Mouse (Mus musculus) liver, embryonic 11.5 days (tissue): ENCODE results near the gene Ap5b1. TPM values are rescaled to one million over a fixed set of nuclear protein-coding genes. Genes with fewer than 3 reads are reported as not detected.
A peak's percentile ranks its signal among the peaks of the same experiment; 100 is the strongest.

ENCODE experiments used
- ATAC-seq: fragments of 200-750 bp; cut with Nextera tagmentation; replicated peaks from 2 replicates; pipeline ENCODE4 v1.8.0; 2017; ENCODE audit warnings: moderate number of reproducible peaks, mild to moderate bottlenecking, moderate TSS enrichment, moderate library complexity; ENCODE audit not compliant: low FRiP score
- DNase-seq: peaks from one replicate; pipeline ENCODE4 v3.0.0-alpha.2; 2017; ENCODE audit warnings: low spot score
- H3K27ac ChIP-seq: fragments of 300-500 bp; sonication (generic); 2 replicates; pipeline ENCODE4 v1.5.1; 2014; ENCODE audit warnings: mild to moderate bottlenecking, low read depth, low read length, control low read depth
- H3K27me3 ChIP-seq: fragments of 300-500 bp; sonication (generic); replicated peaks from 2 replicates; pipeline ENCODE4 v1.6.1; 2014; ENCODE audit warnings: low read length, mixed read lengths; ENCODE audit not compliant: control insufficient read depth, insufficient read depth
- H3K36me3 ChIP-seq: fragments of 300-500 bp; sonication (generic); 2 replicates; pipeline ENCODE4 v1.6.1; 2014; ENCODE audit warnings: mild to moderate bottlenecking, low read length, moderate library complexity, mixed read lengths; ENCODE audit not compliant: control insufficient read depth, insufficient read depth
- H3K4me1 ChIP-seq: fragments of 300-500 bp; sonication (generic); replicated peaks from 2 replicates; pipeline ENCODE4 v1.6.1; 2014; ENCODE audit warnings: low read length, mixed read lengths; ENCODE audit not compliant: control insufficient read depth, insufficient read depth
- H3K4me2 ChIP-seq: fragments of 300-500 bp; sonication (generic); 2 replicates; pipeline ENCODE4 v1.6.1; 2014; ENCODE audit warnings: mild to moderate bottlenecking, control low read depth, moderate library complexity
- H3K4me3 ChIP-seq: fragments of 300-500 bp; sonication (generic); 2 replicates; pipeline ENCODE4 v1.5.1; 2014; ENCODE audit warnings: low read depth, low read length, control low read depth
- H3K9ac ChIP-seq: fragments of 300-500 bp; sonication (generic); 2 replicates; pipeline ENCODE4 v1.6.1; 2014; ENCODE audit warnings: low read depth, low read length, control low read depth
- H3K9me3 ChIP-seq: fragments of 300-500 bp; sonication (generic); 2 replicates; pipeline ENCODE4 v1.6.1; 2016; ENCODE audit warnings: low read length, inconsistent platforms, mixed read lengths; ENCODE audit not compliant: control insufficient read depth
- WGBS: fragments of 180-500 bp; shearing (Covaris S2); extraction: QIAGEN DNeasy Blood & Tissue Kit; methylation state at CpG from one replicate; pipeline ENCODE4 v1.1.7; 2014; 5-methylcytosine and 5-hydroxymethylcytosine counted together
- polyA plus RNA-seq: library from polyadenylated mRNA; unstranded; fragments of >200 nt; fragmentation: Nextera tagmentation; extraction: Ambion mirVana; gene quantifications from 2 replicates; pipeline ENCODE4 v1.2.1, GENCODE M21; 2014

Ap5b1 gene
- polyA plus RNA-seq, 1 experiment from 2014 or later, result 3.6 TPM

GRCm38 (mm10) chr19:5591888-5592287, 24.1 kb downstream of the Ap5b1 start:
- Histone ChIP-seq H3K27me3 (no peaks in the 10 kb centered on the region), H3K4me2 (no peak overlapping the region), H3K27ac (no peak overlapping the region), H3K9me3 (no peaks in the 10 kb centered on the region), H3K4me1 (no peaks in the 10 kb centered on the region), H3K36me3 (no peaks in the 10 kb centered on the region), H3K4me3 (no peak overlapping the region), H3K9ac (no peak overlapping the region)
- WGBS, result 77% methylated on average over 6 of the region's 6 CpGs
- no peak for DNase-seq
- no peak for ATAC-seq

GRCm38 (mm10) chr19:5599224-5599623, 31.4 kb downstream of the Ap5b1 start:
- Histone ChIP-seq H3K27ac (no peak overlapping the region), H3K27me3 (no peaks in the 10 kb centered on the region), H3K9ac (no peak overlapping the region), H3K4me1 (peaks cover 16% of the 10 kb centered on the region), H3K4me3 (no peak overlapping the region), H3K4me2 (no peak overlapping the region), H3K9me3 (no peaks in the 10 kb centered on the region), H3K36me3 (peaks cover 14% of the 10 kb centered on the region)
- 68% methylated on average over 4 of the region's 4 CpGs for WGBS
- no peak for ATAC-seq
- DNase-seq, result no peak

- Histone ChIP-seq H3K9ac (peak within 1 kb of the TSS; percentile 99), H3K4me3 (peak within 1 kb of the TSS; percentile 98), H3K36me3 (peaks cover 39% of the 10 kb centered on the region), H3K4me1 (peaks cover 16% of the 10 kb centered on the region), H3K4me2 (peak within 1 kb of the TSS; percentile 98), H3K27ac (peak within 1 kb of the TSS; percentile 92), H3K27me3 (no peaks in the 10 kb centered on the region), H3K9me3 (no peaks in the 10 kb centered on the region)
- DNase-seq (peak; percentile 78), ATAC-seq (peak; percentile 88)
- WGBS, result under 1% methylated on average over 64 of the region's 64 CpGs
Measured at GRCm38 (mm10) chr19:5601752-5602541, 34.1 kb downstream of the Ap5b1 start, which contains the start of gene Rnaseh2c. Gene Rnaseh2c (plus strand): TSS chr19:5601873.

DNA sequence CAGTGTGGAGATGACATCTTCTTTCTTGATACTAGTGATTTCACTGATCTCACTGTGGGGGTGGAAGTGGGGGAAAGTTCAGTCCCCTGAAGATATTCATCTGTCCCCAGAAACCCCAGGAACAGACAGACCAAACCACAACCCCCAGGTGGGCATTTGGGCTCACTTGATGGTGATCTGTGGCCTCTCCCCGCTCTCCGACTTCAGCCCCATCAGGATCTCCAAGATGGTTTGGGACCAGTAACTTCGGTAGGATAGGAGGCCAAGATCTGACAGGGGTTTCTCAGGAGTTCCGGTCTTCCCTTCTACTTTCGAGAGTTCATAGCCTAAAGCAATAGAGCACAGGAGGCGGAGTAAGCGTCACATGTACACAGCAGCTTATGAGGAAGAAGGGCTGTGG, 35.8 kb downstream of the Ap5b1 start:
- peaks cover 47% of the 10 kb centered on the region for H3K36me3 ChIP-seq
- peak overlapping the region; percentile 98; the same call in 1 of the 2 replicates for H3K4me2 ChIP-seq
- peaks cover 18% of the 10 kb centered on the region for H3K4me1 ChIP-seq
- ATAC-seq (no peak), DNase-seq (no peak)
- no peaks in the 10 kb centered on the region for H3K27me3 ChIP-seq
- 86% methylated on average over 7 of the region's 7 CpGs for WGBS
- H3K27ac ChIP-seq, result no peak overlapping the region
- no peaks in the 10 kb centered on the region for H3K9me3 ChIP-seq
- no peak overlapping the region for H3K9ac ChIP-seq
- no peak overlapping the region for H3K4me3 ChIP-seq

- peaks cover 25% of the 10 kb centered on the region for H3K4me1 ChIP-seq
- H3K4me2 ChIP-seq, result no peak overlapping the region; the same call in 1 of the 2 replicates
- DNase-seq (no peak), ATAC-seq (no peak)
- 92% methylated on average over 7 of the region's 7 CpGs for WGBS
- no peaks in the 10 kb centered on the region for H3K27me3 ChIP-seq
- H3K36me3 ChIP-seq, result peaks cover 47% of the 10 kb centered on the region
- no peak overlapping the region for H3K27ac ChIP-seq
- H3K9ac ChIP-seq, result no peak overlapping the region
- no peaks in the 10 kb centered on the region for H3K9me3 ChIP-seq
- no peak overlapping the region for H3K4me3 ChIP-seq
Measured at GRCm38 (mm10) chr19:5605126-5605525, 37.3 kb downstream of the Ap5b1 start.

DNA sequence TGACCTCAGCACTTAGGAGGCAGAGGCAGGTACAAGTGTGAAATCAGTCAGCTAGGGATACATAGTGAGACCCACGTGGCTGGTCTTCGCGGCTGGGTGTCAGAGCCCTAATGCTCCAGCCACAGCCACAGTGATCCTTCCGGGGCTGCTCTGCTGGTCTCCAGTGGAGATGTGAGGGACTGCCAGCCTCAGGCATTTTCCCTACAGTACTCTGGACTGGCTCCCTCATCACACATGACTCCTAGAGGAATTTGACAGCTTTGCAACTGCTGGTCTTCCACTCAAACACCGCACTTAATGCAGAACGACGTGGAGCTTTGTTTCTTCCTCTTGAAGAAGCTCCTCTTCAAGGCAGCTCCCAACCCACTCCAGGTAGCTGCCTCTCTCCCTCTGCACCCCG, 38.4 kb downstream of the Ap5b1 start:
- no peak overlapping the region for H3K4me3 ChIP-seq
- peaks cover 34% of the 10 kb centered on the region for H3K4me1 ChIP-seq
- ATAC-seq (no peak), DNase-seq (no peak)
- no peaks in the 10 kb centered on the region for H3K9me3 ChIP-seq
- H3K27me3 ChIP-seq, result no peaks in the 10 kb centered on the region
- no peak overlapping the region for H3K27ac ChIP-seq
- 87% methylated on average over 8 of the region's 8 CpGs for WGBS
- no peak overlapping the region for H3K9ac ChIP-seq
- peaks cover 47% of the 10 kb centered on the region for H3K36me3 ChIP-seq
- no peak overlapping the region for H3K4me2 ChIP-seq

- ATAC-seq (no peak), DNase-seq (no peak)
- no peaks in the 10 kb centered on the region for H3K27me3 ChIP-seq
- no peak overlapping the region; the same call in 1 of the 2 replicates for H3K4me3 ChIP-seq
- peaks cover 40% of the 10 kb centered on the region for H3K4me1 ChIP-seq
- no peak overlapping the region for H3K27ac ChIP-seq
- H3K4me2 ChIP-seq, result no peak overlapping the region
- no peak overlapping the region for H3K9ac ChIP-seq
- no peaks in the 10 kb centered on the region for H3K9me3 ChIP-seq
- H3K36me3 ChIP-seq, result peaks cover 47% of the 10 kb centered on the region
- 94% methylated on average over 26 of the region's 26 CpGs for WGBS
Measured at GRCm38 (mm10) chr19:5607705-5608410, 40.0 kb downstream of the Ap5b1 start.

DNA sequence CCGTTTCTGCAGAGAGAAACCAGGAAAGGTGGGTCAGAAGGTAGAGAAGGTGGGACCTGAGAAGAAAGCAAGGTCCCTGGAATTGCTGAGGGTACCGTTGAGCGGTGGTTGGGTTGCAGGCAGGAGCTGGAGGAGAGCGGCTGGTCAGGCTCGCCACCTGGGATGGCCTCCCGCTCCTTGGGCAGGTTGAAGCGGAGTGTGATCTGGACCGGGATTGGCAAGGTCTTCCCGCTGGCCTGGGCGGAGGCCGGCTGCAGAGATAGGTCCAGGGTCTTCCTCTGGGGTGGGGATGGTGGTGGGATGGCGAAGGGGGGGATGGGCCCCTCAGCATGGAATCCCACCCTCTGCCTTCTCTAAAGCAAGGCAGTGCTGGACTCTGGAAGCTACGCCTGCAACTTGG, 40.9 kb downstream of the Ap5b1 start:
- Histone ChIP-seq H3K27me3 (no peaks in the 10 kb centered on the region), H3K4me1 (peaks cover 38% of the 10 kb centered on the region), H3K9ac (peak overlapping the region; percentile 74; the same call in 1 of the 2 replicates), H3K4me2 (peak overlapping the region; percentile 81), H3K27ac (no peak overlapping the region; the same call in 1 of the 2 replicates), H3K9me3 (no peaks in the 10 kb centered on the region), H3K4me3 (peak overlapping the region; percentile 72), H3K36me3 (peaks cover 38% of the 10 kb centered on the region)
- no peak for ATAC-seq
- DNase-seq, result no peak
- WGBS, result 90% methylated on average over 13 of the region's 13 CpGs
